Mouse (Mus musculus): ENCODE results near the gene Cntnap5c. TPM values are rescaled to one million over a fixed set of nuclear protein-coding genes. Genes with fewer than 3 reads are reported as not detected.
"Not testable (repeated sequence)": the region's sequence is repeated elsewhere in the genome, so short reads cannot be mapped to it uniquely, and the experiment has no call there.

The Cntnap5c gene
- polyA plus RNA-seq, 1 experiment: not detected

DNA sequence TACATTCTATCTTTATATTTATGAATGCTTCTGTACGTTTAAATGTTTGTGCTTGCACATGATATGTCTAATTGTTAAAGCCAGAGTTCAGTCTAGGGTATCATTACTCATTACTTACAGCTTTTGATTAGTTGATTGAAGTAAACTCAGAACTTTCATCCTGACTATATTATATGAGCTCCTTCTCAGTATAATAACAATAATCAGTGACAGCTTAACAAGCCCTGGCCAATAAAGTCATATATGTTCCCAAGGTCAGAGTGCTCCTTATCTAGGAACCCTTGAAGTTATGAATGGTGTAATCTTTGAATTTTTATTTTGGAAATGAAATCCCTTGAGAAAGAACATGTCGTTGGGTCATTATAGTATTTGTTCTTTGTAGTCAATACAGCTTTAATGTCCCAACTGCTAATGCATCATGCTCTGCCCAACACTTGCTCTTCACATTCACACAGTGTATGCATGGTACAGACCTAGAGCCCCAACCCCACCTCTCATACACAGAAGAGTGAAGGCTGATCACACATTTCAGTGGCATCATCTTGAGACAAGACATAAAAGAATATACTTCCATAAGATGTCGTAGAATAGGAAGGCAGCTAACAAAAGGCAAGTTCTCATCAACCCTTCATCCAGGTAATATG, 27.4 kb downstream of the Cntnap5c start:
- no peak overlapping the region for H3K27ac ChIP-seq (ENCODE audit: insufficient read depth, low read depth, low read length)
- WGBS: 32% methylated on average over 3 of the region's 3 CpGs
- no peaks in the 10 kb centered on the region for H3K27me3 ChIP-seq (ENCODE audit: control insufficient read depth, insufficient read depth, low read length)
- H3K36me3 ChIP-seq (ENCODE audit: control insufficient read depth, insufficient read depth, low read length): no peaks in the 10 kb centered on the region
- H3K4me1 ChIP-seq (ENCODE audit: control insufficient read depth, insufficient read depth, insufficient read length, low read length): peaks cover 6% of the 10 kb centered on the region; the same call in 1 of the 2 replicates
- no peak for TF ChIP-seq POLR2A (IDR thresholded peaks at IDR 0.05; ENCODE audit: low read depth, low read length)
- TF ChIP-seq CTCF (IDR thresholded peaks at IDR 0.05; ENCODE audit: extremely low read depth, insufficient read length, insufficient replicate concordance, low read depth, low read length): no peak
- H3K4me3 ChIP-seq (ENCODE audit: low read depth, low read length): no peak overlapping the region

DNA sequence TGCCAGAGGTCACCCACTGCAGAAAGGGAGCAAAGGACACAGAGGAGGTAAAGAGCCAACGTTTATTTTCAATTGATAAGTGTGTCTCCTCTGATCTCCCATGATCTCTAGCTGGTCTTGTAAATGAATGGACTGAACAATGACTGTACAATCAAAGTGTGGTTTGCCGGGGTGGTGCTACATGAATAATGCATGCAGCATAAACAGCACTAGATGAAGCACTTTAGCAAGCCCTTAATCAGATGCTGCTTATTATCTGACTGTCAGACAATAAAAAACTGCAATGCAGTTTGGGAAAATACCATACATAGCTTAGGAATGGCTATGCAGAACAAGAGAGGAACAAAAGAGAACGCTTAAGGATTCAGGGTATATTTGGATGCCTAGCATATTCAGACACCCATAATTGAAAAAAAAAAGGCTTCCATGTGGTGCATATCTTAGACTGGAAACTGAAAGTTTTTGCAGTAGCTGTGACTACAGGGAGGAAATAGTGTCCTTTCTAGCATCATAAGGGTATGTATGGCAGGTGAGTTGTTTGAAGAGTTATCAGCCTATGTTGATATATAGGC, 30.1 kb downstream of the Cntnap5c start:
- no peaks in the 10 kb centered on the region for H3K27me3 ChIP-seq (ENCODE audit: control insufficient read depth, insufficient read depth, low read length)
- H3K4me3 ChIP-seq (ENCODE audit: low read depth, low read length): no peak overlapping the region
- H3K4me1 ChIP-seq (ENCODE audit: control insufficient read depth, insufficient read depth, insufficient read length, low read length): peaks cover 6% of the 10 kb centered on the region; the same call in 1 of the 2 replicates
- TF ChIP-seq CTCF (IDR thresholded peaks at IDR 0.05; ENCODE audit: extremely low read depth, insufficient read length, insufficient replicate concordance, low read depth, low read length) (no peak), POLR2A (IDR thresholded peaks at IDR 0.05; ENCODE audit: low read depth, low read length) (no peak)
- WGBS: 47% methylated on average over 3 of the region's 3 CpGs
- H3K36me3 ChIP-seq (ENCODE audit: control insufficient read depth, insufficient read depth, low read length): no peaks in the 10 kb centered on the region
- no peak overlapping the region for H3K27ac ChIP-seq (ENCODE audit: insufficient read depth, low read depth, low read length)

DNA sequence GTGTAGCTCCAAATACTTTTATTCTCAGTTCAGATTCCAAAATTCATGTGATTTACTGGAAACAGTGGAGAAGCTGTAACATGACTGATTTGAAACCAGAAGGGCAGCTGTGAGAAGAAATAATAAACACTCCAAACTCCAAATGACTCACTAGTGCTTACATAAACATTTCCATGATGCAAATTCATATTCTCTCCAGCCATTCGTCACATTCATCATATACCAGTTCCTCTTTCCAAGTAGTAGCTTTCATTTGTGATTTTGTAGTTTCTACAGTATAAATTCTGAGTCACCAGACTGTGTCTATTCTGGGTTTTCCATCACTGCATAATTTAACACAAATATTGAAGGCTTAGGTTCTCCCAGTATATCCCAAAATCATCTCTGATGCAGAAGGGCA, 31.8 kb downstream of the Cntnap5c start:
- Histone ChIP-seq H3K4me3 (ENCODE audit: low read depth, low read length) (no peak overlapping the region), H3K4me1 (ENCODE audit: control insufficient read depth, insufficient read depth, insufficient read length, low read length) (peaks cover 2% of the 10 kb centered on the region; the same call in 1 of the 2 replicates), H3K36me3 (ENCODE audit: control insufficient read depth, insufficient read depth, low read length) (no peaks in the 10 kb centered on the region), H3K27ac (ENCODE audit: insufficient read depth, low read depth, low read length) (no peak overlapping the region), H3K27me3 (ENCODE audit: control insufficient read depth, insufficient read depth, low read length) (no peaks in the 10 kb centered on the region)
- 61% methylated on average over 1 of the region's 1 CpGs for WGBS
- TF ChIP-seq POLR2A (IDR thresholded peaks at IDR 0.05; ENCODE audit: low read depth, low read length): no peak

DNA sequence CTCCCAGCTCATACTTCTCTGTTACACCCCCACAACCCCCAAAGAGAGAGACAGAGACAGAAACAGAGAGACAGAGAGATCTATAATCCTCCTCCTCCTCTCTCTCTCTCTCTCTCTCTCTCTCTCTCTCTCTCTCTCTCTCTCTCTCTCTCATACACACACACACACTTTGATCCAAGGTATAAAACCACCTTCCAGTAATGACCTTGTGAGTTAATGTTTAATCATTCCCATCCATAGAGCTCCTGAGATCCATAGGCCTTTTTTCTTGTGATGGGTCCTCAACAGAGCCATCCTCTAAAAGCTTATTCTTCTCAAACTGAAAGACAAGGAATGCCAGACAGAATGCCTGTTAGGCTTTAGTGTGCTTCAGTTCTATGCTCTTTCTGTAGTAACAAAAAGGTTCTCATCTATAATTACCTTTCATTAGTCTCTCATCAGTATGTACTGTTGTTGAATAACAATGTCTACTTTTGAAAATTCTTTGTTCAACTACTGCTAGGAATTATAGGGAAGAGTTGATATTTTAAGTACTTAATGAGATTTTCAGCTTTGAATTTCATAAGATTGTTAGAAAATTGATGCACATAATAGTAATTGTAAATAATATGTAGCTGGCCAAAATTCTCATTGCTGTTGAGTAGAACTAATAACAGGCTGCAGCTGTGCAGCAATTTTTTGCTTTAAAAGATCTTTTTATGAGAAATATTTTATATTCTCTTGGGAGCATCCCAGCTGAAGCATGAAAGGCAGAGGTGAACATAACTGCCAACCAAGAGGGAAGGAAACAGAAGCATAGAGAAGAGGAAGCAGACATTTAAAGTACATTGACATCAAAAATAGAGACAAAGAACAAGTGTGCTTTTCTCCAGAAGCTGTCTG, 68.0 kb downstream of the Cntnap5c start:
- no peak for TF ChIP-seq CTCF (IDR thresholded peaks at IDR 0.05; ENCODE audit: extremely low read depth, insufficient read length, insufficient replicate concordance, low read depth, low read length)
- TF ChIP-seq POLR2A (IDR thresholded peaks at IDR 0.05; ENCODE audit: low read depth, low read length): no peak
- Histone ChIP-seq H3K27ac (ENCODE audit: insufficient read depth, low read depth, low read length) (no peak overlapping the region), H3K4me1 (ENCODE audit: control insufficient read depth, insufficient read depth, insufficient read length, low read length) (no peaks in the 10 kb centered on the region), H3K4me3 (ENCODE audit: low read depth, low read length) (no peak overlapping the region), H3K27me3 (ENCODE audit: control insufficient read depth, insufficient read depth, low read length) (no peaks in the 10 kb centered on the region), H3K36me3 (ENCODE audit: control insufficient read depth, insufficient read depth, low read length) (no peaks in the 10 kb centered on the region)

DNA sequence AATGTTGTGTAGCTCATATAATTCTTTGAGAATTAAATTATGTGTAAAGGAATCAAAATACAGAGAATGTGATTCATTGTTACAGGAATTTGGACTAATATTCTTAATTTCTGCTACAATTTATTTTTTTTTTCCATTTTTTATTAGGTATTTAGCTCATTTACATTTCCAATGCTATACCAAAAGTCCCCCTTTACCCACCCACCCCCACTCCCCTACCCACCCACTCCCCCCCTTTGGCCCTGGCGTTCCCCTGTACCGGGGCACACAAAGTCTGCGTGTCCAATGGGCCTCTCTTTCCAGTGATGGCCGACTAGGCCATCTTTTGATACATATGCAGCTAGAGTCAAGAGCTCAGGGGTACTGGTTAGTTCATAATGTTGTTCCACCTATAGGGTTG, 86.4 kb downstream of the Cntnap5c start:
- WGBS: no CpG with 5 or more reads among the region's 4 CpGs
- H3K4me1 ChIP-seq (ENCODE audit: control insufficient read depth, insufficient read depth, insufficient read length, low read length); H3K4me3 ChIP-seq (ENCODE audit: low read depth, low read length); H3K36me3 ChIP-seq (ENCODE audit: control insufficient read depth, insufficient read depth, low read length); H3K27me3 ChIP-seq (ENCODE audit: control insufficient read depth, insufficient read depth, low read length); H3K27ac ChIP-seq (ENCODE audit: insufficient read depth, low read depth, low read length): not testable (repeated sequence)

DNA sequence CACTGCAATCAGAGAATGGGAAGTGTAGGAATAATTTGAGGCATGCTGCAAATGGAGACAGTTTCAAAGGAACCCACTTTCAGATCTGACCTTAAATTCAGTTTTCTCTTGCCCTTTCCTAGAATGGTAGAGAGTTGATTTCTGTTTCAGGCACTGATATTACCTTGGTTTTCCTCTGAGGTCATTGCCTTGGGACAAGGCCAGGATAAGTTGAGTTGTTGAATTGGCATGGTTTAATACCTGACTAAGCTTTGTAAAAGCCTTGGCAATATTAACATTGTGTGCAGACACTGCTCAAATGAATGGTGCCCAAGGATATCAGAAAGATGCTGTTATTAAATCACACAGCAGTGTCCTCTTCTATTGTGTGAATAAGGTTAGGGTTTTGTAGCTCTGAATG, 96.6 kb downstream of the Cntnap5c start:
- H3K27me3 ChIP-seq (ENCODE audit: control insufficient read depth, insufficient read depth, low read length): no peaks in the 10 kb centered on the region
- no peak overlapping the region for H3K27ac ChIP-seq (ENCODE audit: insufficient read depth, low read depth, low read length)
- H3K4me1 ChIP-seq (ENCODE audit: control insufficient read depth, insufficient read depth, insufficient read length, low read length): no peaks in the 10 kb centered on the region
- TF ChIP-seq CTCF (IDR thresholded peaks at IDR 0.05; ENCODE audit: extremely low read depth, insufficient read length, insufficient replicate concordance, low read depth, low read length) (no peak), POLR2A (IDR thresholded peaks at IDR 0.05; ENCODE audit: low read depth, low read length) (no peak)
- H3K4me3 ChIP-seq (ENCODE audit: low read depth, low read length): no peak overlapping the region
- no peaks in the 10 kb centered on the region for H3K36me3 ChIP-seq (ENCODE audit: control insufficient read depth, insufficient read depth, low read length)

DNA sequence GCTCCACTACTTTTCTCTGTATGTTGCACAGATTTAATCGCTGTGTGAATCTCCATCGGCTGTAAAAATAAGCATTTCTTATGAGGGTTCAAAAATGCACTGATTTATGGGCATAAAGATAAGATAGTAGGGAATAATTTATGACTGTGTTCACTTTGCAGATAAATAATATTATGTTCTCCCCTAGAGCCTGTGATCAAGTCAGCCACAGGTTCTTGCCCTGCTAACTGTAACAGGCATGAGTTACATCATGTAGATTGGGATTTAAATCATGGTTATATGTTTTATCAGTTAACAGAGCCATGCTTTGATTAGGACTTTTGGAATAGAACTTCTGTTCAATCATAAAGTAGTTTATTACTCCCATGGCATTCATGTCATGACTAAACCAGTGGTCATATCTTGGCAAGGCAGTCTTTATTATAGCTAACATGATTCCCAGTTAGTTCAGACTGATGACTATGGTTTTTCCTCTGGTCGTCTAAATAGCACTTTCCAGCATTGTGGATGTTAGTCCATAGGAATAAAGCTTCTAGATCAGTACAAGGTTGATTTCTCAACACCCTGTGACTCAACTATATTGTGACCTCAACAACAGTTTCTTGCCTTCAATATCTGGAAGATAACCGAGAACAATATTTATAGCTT, 118.5 kb downstream of the Cntnap5c start:
- H3K4me3 ChIP-seq (ENCODE audit: low read depth, low read length): no peak overlapping the region
- no peaks in the 10 kb centered on the region for H3K27me3 ChIP-seq (ENCODE audit: control insufficient read depth, insufficient read depth, low read length)
- no peak for TF ChIP-seq POLR2A (IDR thresholded peaks at IDR 0.05; ENCODE audit: low read depth, low read length)
- no peak for TF ChIP-seq CTCF (IDR thresholded peaks at IDR 0.05; ENCODE audit: extremely low read depth, insufficient read length, insufficient replicate concordance, low read depth, low read length)
- H3K36me3 ChIP-seq (ENCODE audit: control insufficient read depth, insufficient read depth, low read length): no peaks in the 10 kb centered on the region
- no peaks in the 10 kb centered on the region for H3K4me1 ChIP-seq (ENCODE audit: control insufficient read depth, insufficient read depth, insufficient read length, low read length)
- no peak overlapping the region for H3K27ac ChIP-seq (ENCODE audit: insufficient read depth, low read depth, low read length)
- WGBS: 35% methylated on average over 4 of the region's 4 CpGs

All from small intestine, adult 2 months (tissue).